Mouse (Mus musculus) heart, embryonic 10.5 days (tissue): ENCODE results near the gene Pmf1. TPM values are rescaled to one million over a fixed set of nuclear protein-coding genes. Genes with fewer than 3 reads are reported as not detected.
"Not testable (repeated sequence)": the region's sequence is repeated elsewhere in the genome, so short reads cannot be mapped to it uniquely, and the experiment has no call there.

Experiments
- DNase-seq: peaks from one replicate; pipeline ENCODE4 v3.0.0-alpha.2; 2017; ENCODE audit warnings: low spot score
- H3K27ac ChIP-seq: fragments of 300-500 bp; sonication (generic); 2 replicates; pipeline ENCODE4 v1.5.1; 2016; ENCODE audit warnings: mild to moderate bottlenecking
- H3K27me3 ChIP-seq: fragments of 300-500 bp; sonication (generic); 2 replicates; pipeline ENCODE4 v1.6.1; 2016; ENCODE audit warnings: mild to moderate bottlenecking; ENCODE audit not compliant: poor library complexity, insufficient read depth, severe bottlenecking
- H3K36me3 ChIP-seq: fragments of 300-500 bp; sonication (generic); 2 replicates; pipeline ENCODE4 v1.6.1; 2016; ENCODE audit warnings: mild to moderate bottlenecking, moderate library complexity
- H3K4me1 ChIP-seq: fragments of 300-500 bp; sonication (generic); 2 replicates; pipeline ENCODE4 v1.6.1; 2016; ENCODE audit warnings: mild to moderate bottlenecking
- H3K4me3 ChIP-seq: fragments of 300-500 bp; sonication (generic); 2 replicates; pipeline ENCODE4 v1.5.1; 2016; ENCODE audit warnings: mild to moderate bottlenecking, moderate library complexity
- H3K9me3 ChIP-seq: fragments of 300-500 bp; sonication (generic); 2 replicates; pipeline ENCODE4 v1.6.1; 2016; ENCODE audit warnings: mild to moderate bottlenecking, moderate library complexity
- WGBS: fragments of 180-500 bp; shearing (Covaris S2); methylation state at CpG from one replicate; pipeline ENCODE4 v1.1.7; 2016; 5-methylcytosine and 5-hydroxymethylcytosine counted together
- polyA plus RNA-seq: library from polyadenylated mRNA; unstranded; fragments of >200 nt; fragmentation: Nextera tagmentation; extraction: Ambion mirVana; gene quantifications from 2 replicates; pipeline ENCODE4 v1.2.1, GENCODE M21; 2016

The Pmf1 gene
- polyA plus RNA-seq, 1 experiment from 2014 or later = 149 TPM

- Histone ChIP-seq H3K9me3 (no peaks in the 10 kb centered on the region), H3K4me3 (peak overlapping the region; percentile 45), H3K4me1 (peaks cover 27% of the 10 kb centered on the region), H3K27ac (0 out of 2 replicates have a peak overlapping the region, but pooled peaks have one; percentile 50), H3K36me3 (no peaks in the 10 kb centered on the region), H3K27me3 (peaks cover 66% of the 10 kb centered on the region)
- peak; percentile 81 for DNase-seq
- WGBS = 8% methylated on average over 21 of the region's 21 CpGs
Observed at GRCm38 (mm10) chr3:88449395-88450023, 39.4 kb upstream of the Pmf1 start.

- H3K27me3 ChIP-seq = peaks cover 56% of the 10 kb centered on the region
- peaks cover 25% of the 10 kb centered on the region for H3K4me1 ChIP-seq
- no peak overlapping the region for H3K27ac ChIP-seq
- 81% methylated on average over 8 of the region's 8 CpGs for WGBS
- H3K9me3 ChIP-seq = no peaks in the 10 kb centered on the region
- H3K4me3 ChIP-seq = no peak overlapping the region
- DNase-seq = no peak
- H3K36me3 ChIP-seq = no peaks in the 10 kb centered on the region
Observed at GRCm38 (mm10) chr3:88448443-88448842, 38.3 kb upstream of the Pmf1 start.

GRCm38 (mm10) chr3:88447676-88448183 lies 37.6 kb upstream of the Pmf1 start:
- no peak overlapping the region for H3K27ac ChIP-seq
- WGBS = 54% methylated on average over 8 of the region's 8 CpGs
- DNase-seq = no peak
- H3K4me3 ChIP-seq = no peak overlapping the region
- peaks cover 50% of the 10 kb centered on the region for H3K27me3 ChIP-seq
- H3K9me3 ChIP-seq = no peaks in the 10 kb centered on the region
- H3K4me1 ChIP-seq = peaks cover 22% of the 10 kb centered on the region
- H3K36me3 ChIP-seq = no peaks in the 10 kb centered on the region

GRCm38 (mm10) chr3:88446471-88447123 lies 36.5 kb upstream of the Pmf1 start:
- no peak for DNase-seq
- Histone ChIP-seq H3K4me3 (no peak overlapping the region), H3K27ac (no peak overlapping the region)

GRCm38 (mm10) chr3:88442888-88443287 lies 32.8 kb upstream of the Pmf1 start:
- Histone ChIP-seq H3K27me3 (peaks cover 16% of the 10 kb centered on the region), H3K9me3 (no peaks in the 10 kb centered on the region), H3K4me3 (no peak overlapping the region), H3K27ac (no peak overlapping the region), H3K36me3 (no peaks in the 10 kb centered on the region), H3K4me1 (peaks cover 21% of the 10 kb centered on the region)
- DNase-seq = no peak
- WGBS = 73% methylated on average over 7 of the region's 7 CpGs

More at GRCm38 (mm10) chr3:88446471-88447123, 36.5 kb upstream of the Pmf1 start:
- Histone ChIP-seq H3K9me3 (no peaks in the 10 kb centered on the region), H3K36me3 (no peaks in the 10 kb centered on the region), H3K27me3 (peaks cover 48% of the 10 kb centered on the region), H3K4me1 (peaks cover 22% of the 10 kb centered on the region)
- 59% methylated on average over 8 of the region's 8 CpGs for WGBS

GRCm38 (mm10) chr3:88442488-88442887 lies 32.4 kb upstream of the Pmf1 start:
- 75% methylated on average over 12 of the region's 12 CpGs for WGBS
- Histone ChIP-seq H3K27me3 (peaks cover 16% of the 10 kb centered on the region), H3K4me1 (peaks cover 22% of the 10 kb centered on the region)

GRCm38 (mm10) chr3:88440500-88441381 lies 30.6 kb upstream of the Pmf1 start:
- peaks cover 35% of the 10 kb centered on the region for H3K4me1 ChIP-seq
- 17% methylated on average over 27 of the region's 27 CpGs for WGBS
- H3K4me3 ChIP-seq = peak overlapping the region; percentile 49

More at GRCm38 (mm10) chr3:88442488-88442887, 32.4 kb upstream of the Pmf1 start:
- H3K36me3 ChIP-seq = no peaks in the 10 kb centered on the region
- H3K9me3 ChIP-seq = no peaks in the 10 kb centered on the region
- no peak overlapping the region for H3K4me3 ChIP-seq
- no peak for DNase-seq
- no peak overlapping the region for H3K27ac ChIP-seq

GRCm38 (mm10) chr3:88439582-88439981 lies 29.5 kb upstream of the Pmf1 start:
- H3K27me3 ChIP-seq = peaks cover 12% of the 10 kb centered on the region
- no peaks in the 10 kb centered on the region for H3K36me3 ChIP-seq
- no peaks in the 10 kb centered on the region for H3K9me3 ChIP-seq
- 66% methylated on average over 4 of the region's 4 CpGs for WGBS
- no peak overlapping the region for H3K4me3 ChIP-seq
- no peak for DNase-seq
- peaks cover 39% of the 10 kb centered on the region for H3K4me1 ChIP-seq
- no peak overlapping the region for H3K27ac ChIP-seq

More at GRCm38 (mm10) chr3:88440500-88441381, 30.6 kb upstream of the Pmf1 start:
- Histone ChIP-seq H3K9me3 (no peaks in the 10 kb centered on the region), H3K27me3 (peaks cover 12% of the 10 kb centered on the region), H3K36me3 (no peaks in the 10 kb centered on the region), H3K27ac (peak overlapping the region; percentile 72)
- DNase-seq = no peak

GRCm38 (mm10) chr3:88437454-88437853 lies 27.3 kb upstream of the Pmf1 start:
- Histone ChIP-seq H3K27me3 (peaks cover 8% of the 10 kb centered on the region), H3K4me3 (peak overlapping the region; percentile 56), H3K36me3 (no peaks in the 10 kb centered on the region), H3K4me1 (peaks cover 39% of the 10 kb centered on the region), H3K9me3 (no peaks in the 10 kb centered on the region), H3K27ac (peak overlapping the region; percentile 87)
- WGBS = 63% methylated on average over 10 of the region's 10 CpGs
- no peak for DNase-seq

- H3K36me3 ChIP-seq = no peaks in the 10 kb centered on the region
- peak overlapping the region; percentile 56 for H3K4me3 ChIP-seq
- H3K27ac ChIP-seq = peak overlapping the region; percentile 87
- peaks cover 2% of the 10 kb centered on the region for H3K27me3 ChIP-seq
- WGBS = 7% methylated on average over 29 of the region's 29 CpGs
- H3K4me1 ChIP-seq = peaks cover 39% of the 10 kb centered on the region
- H3K9me3 ChIP-seq = no peaks in the 10 kb centered on the region
- DNase-seq = peak; percentile 93
Observed at GRCm38 (mm10) chr3:88436395-88437201, 26.5 kb upstream of the Pmf1 start.

GRCm38 (mm10) chr3:88435515-88435914 lies 25.4 kb upstream of the Pmf1 start:
- Histone ChIP-seq H3K9me3 (no peaks in the 10 kb centered on the region), H3K27me3 (no peaks in the 10 kb centered on the region; the same call in 1 of the 2 replicates), H3K4me1 (peaks cover 31% of the 10 kb centered on the region), H3K27ac (no peak overlapping the region), H3K36me3 (no peaks in the 10 kb centered on the region), H3K4me3 (no peak overlapping the region)
- no peak for DNase-seq
- WGBS = 70% methylated on average over 10 of the region's 10 CpGs

GRCm38 (mm10) chr3:88428639-88429038 lies 18.5 kb upstream of the Pmf1 start:
- not testable (repeated sequence) for DNase-seq, H3K9me3 ChIP-seq, H3K36me3 ChIP-seq, H3K4me3 ChIP-seq, H3K27ac ChIP-seq, H3K27me3 ChIP-seq
- H3K4me1 ChIP-seq = peaks cover 11% of the 10 kb centered on the region
- 69% methylated on average over 8 of the region's 8 CpGs for WGBS
